Mouse (Mus musculus): ENCODE results near the gene Gm813.

Gm813 gene

DNA sequence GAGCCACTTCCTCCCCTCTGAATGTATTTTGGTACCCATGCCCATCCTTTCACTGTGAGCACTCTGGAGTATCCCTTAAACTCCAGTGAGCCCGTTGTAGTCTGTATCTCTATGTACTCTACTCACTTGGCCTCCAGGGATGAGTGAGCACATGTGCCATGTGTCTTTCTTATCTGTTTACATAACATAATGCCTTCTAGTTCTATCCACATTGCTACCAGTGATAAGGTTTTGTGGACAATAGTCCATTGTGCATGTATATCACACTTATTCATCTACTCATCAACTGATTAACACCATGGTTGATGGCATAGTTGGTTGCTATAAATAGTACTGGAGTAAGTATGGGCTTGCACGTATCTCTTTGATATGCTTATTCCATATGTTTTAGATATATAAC, 12.9 kb downstream of the Gm813 start:
- no peak for DNase-seq

DNA sequence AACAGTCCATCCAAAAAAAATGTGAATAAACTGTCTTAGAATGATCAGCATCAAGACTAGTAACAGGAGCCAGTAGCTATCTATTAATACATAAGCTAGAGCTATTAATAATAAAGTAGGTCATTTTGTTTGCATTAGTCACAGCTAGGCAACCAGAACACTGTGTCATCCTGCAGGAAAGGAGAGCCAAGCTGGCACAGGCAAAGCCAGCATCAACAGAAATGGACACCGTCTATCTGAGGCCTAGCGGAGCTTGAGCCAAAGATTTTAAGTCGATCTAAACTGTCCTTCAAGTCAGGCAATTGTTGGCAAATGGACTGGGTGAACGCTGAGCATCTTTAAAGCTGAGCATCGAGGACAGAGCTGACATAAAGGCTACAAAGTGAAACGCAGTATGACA, 15.9 kb downstream of the Gm813 start:
- DNase-seq = no peak

DNA sequence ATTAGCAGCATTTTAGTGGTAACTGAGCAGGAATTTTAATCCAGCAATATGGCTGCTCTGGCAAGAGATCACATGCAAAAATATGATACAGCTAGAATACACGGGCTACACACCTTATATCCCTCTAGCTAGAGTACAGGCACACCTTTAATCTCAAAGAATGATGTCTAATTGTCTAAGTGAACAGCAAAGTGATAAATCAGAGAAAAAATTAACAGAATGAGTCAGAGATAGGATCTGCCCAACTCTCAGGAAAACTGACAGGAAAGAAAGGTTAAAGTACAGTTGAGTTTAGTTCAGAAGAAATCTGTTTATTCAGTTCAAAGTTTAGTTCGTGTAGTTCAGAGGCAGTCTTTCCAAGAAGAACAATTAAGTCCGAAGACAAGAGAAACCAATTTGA, 25.5 kb downstream of the Gm813 start:
- no peak for DNase-seq

DNA sequence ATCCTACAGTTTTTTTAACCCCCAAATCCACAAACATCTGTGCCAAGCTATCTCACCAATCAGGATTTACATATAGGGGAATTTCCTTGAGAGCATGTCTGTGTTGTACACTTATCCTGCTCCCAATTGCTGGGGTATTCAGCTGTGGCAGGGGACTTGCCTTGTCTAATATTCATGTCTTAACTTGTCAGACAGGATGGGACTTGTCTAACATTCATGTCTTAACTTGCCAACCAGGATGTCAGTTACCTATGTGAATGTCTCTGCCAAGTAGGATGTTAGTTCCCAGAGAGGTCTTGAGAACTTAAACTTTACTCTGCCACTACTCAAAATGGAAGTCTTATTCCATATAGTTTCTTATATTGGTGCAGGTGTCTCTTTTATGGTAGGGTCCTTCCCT, 27.3 kb downstream of the Gm813 start:
- no peak for DNase-seq

DNA sequence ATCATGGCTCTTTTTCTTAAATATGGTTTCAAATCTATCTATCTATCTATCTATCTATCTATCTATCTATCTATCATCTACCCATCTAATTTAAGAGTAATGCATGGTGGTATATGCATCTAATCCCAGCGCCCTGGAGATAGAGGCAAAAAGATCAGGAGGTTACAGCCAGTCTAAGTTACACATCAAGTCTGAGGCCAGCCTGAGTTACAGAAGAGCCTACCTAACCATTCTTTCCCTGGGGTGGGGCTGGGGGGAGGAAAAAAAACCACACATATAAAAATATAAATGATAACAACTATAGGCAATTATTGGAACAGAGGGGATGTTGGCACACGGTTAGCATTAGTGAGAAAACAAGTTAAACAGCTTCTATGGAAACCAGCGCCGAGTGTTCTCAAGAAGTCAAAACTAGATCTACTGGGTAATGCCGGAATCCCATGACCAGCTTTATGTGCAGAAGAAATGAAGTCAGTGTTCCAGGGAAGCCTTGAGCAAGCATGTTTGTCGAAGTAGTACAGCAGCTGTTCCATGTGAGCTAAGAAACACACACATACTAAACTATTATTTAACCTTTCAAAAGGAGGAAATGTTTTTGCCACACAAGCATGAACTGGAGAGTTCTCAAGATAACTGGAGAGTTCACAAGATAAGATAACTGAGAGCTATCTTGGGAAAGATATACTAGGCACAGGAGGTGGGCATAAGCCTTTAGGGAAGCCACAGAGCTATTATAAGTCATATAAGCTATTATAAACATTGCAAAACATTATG, 42.6 kb downstream of the Gm813 start:
- no peak for DNase-seq

DNA sequence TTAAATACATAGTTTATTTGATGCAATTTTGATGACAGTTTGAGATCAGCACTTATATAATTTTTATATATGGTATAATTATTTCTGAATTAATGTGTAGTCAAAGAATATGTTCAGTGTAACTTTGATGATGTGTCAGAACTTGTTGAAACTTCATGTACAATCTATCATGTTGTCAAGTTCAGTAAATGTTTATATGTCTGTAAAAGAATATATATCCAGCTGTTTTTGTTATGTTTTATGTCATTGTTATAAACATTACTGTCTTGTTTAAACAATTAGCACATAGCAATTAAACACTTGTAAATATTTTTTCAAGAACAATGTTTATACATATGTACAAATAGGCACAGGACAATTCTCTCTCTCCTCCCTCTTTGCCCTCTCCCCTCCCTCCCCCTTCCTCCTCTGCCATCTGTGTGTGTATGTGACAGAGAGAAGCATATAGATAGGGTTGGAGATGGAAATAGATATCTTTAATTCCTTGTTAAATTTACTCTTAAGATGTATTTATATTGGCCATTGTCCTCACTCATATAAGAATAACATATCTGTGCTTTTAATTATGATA, 46.0 kb downstream of the Gm813 start:
- no peak for DNase-seq

Measured in right cerebral cortex, postnatal 4 days (tissue).